Mouse (Mus musculus) lung, adult 2 months (tissue): ENCODE data around the gene Vamp2.

Source experiments
- CTCF ChIP-seq: fragments of 200-500 bp; IDR thresholded peaks from 2 replicates; pipeline ENCODE4 v1.5.1; 2011; ENCODE audit warnings: mild to moderate bottlenecking, low read length, control low read depth; ENCODE audit not compliant: insufficient read depth
- POLR2A ChIP-seq: fragments of 200-500 bp; IDR thresholded peaks from 2 replicates; pipeline ENCODE4 v1.6.1; 2011; ENCODE audit warnings: low read depth, mild to moderate bottlenecking, control low read depth, low read length, borderline replicate concordance; ENCODE audit errors: extremely low read depth

DNA sequence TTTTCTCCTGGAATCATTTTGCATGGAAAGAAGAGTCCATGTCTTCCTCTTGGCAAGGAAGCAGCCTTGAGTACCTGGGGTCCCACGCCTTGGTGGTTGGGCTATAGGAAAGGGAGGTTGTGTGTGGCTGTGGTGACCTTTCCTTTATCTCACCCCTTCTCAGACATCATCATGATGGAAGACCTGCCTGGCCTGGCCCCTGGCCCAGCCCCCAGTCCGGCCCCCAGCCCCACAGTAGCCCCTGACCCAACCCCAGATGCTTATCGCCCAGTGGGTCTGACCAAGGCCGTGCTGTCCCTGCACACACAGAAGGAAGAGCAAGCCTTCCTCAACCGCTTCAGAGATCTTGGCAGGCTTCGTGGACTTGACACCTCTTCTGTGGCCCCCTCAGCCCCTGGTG lies 16.9 kb downstream of the Vamp2 start:
- no peak for TF ChIP-seq CTCF
- no peak for TF ChIP-seq POLR2A
